27 mouse cellular contexts compared by ENCODE assay signal in genomic region chr5:101668028-101668427, GRCm38 (mm10). TPM values are rescaled to one million over a fixed set of nuclear protein-coding genes. Genes with fewer than 3 reads are reported as not detected.
A peak's percentile ranks its signal among the peaks of the same experiment; 100 is the strongest.
DNase-seq lines count a peak whose midpoint lies in the region; ATAC-seq and TF ChIP-seq lines count a peak whose summit lies in the region.
"Had no signal": no experiment of that assay in that cellular context is flagged by ENCODE, and none has a peak within 500 bp of the region (broad histone marks: within the 10 kb centered on the region; RNA-seq: fewer than 3 reads in every experiment).

No protein-coding gene starts in this region.

- H3K9ac ChIP-seq in midbrain, embryonic 15.5 days: no peak overlapping the region
- H3K9ac ChIP-seq in stomach, embryonic 14.5 days (replicated peaks; ENCODE audit: low read depth, low read length): no peak overlapping the region
- H3K9ac ChIP-seq in stomach, postnatal 0 days (ENCODE audit: low read length): no peak overlapping the region
- H3K9ac ChIP-seq in stomach, embryonic 15.5 days: no peak overlapping the region
- H3K9ac ChIP-seq: forebrain, postnatal 0 days; heart, embryonic 15.5 days; limb, embryonic 15.5 days; liver, embryonic 14.5 days; lung, embryonic 14.5 days had no signal

- H3K9me3 ChIP-seq in midbrain, embryonic 10.5 days (replicated peaks): no peaks in the 10 kb centered on the region
- H3K9me3 ChIP-seq in midbrain, embryonic 15.5 days: no peaks in the 10 kb centered on the region
- no peaks in the 10 kb centered on the region for H3K9me3 ChIP-seq in stomach, embryonic 14.5 days (ENCODE audit: control insufficient read depth, low read depth, low read length)
- no peaks in the 10 kb centered on the region for H3K9me3 ChIP-seq in stomach, postnatal 0 days (ENCODE audit: control insufficient read depth, low read length)
- H3K9me3 ChIP-seq in limb, embryonic 10.5 days (replicated peaks): no peaks in the 10 kb centered on the region
- no peaks in the 10 kb centered on the region for H3K9me3 ChIP-seq in stomach, embryonic 15.5 days
- H3K9me3 ChIP-seq: forebrain, embryonic 10.5 days; heart, embryonic 15.5 days; limb, embryonic 15.5 days had no signal

- H3K4me2 ChIP-seq in midbrain, embryonic 15.5 days: no peak overlapping the region
- H3K4me2 ChIP-seq in stomach, embryonic 14.5 days (replicated peaks; ENCODE audit: low read depth, low read length): no peak overlapping the region
- no peak overlapping the region for H3K4me2 ChIP-seq in stomach, postnatal 0 days (replicated peaks; ENCODE audit: low read depth)
- peak overlapping the region; percentile 16; the same call in 1 of the 2 replicates for H3K4me2 ChIP-seq in stomach, embryonic 15.5 days
- H3K4me2 ChIP-seq: heart, embryonic 15.5 days; limb, embryonic 15.5 days; lung, embryonic 14.5 days had no signal

- ATAC-seq in midbrain, embryonic 15.5 days (replicated peaks): no peak
- ATAC-seq in stomach, embryonic 14.5 days (ENCODE audit: insufficient number of reproducible peaks, insufficient read depth, low FRiP score, low read depth): no peak
- no peak for ATAC-seq in stomach, postnatal 0 days (ENCODE audit: low FRiP score, low TSS enrichment)
- ATAC-seq in stomach, embryonic 15.5 days (ENCODE audit: insufficient read depth, low FRiP score, low read depth): no peak
- ATAC-seq: activated CD4-positive, CD25-positive, alpha-beta regulatory T cell, adult 4 months; forebrain, postnatal 0 days; inflammation-experienced regulatory T-cells, adult 6 months had no signal

- no peak for TF ChIP-seq CTCF in stomach, postnatal 0 days (IDR thresholded peaks at IDR 0.05; ENCODE audit: low read depth)

- H3K4me1 ChIP-seq in midbrain, embryonic 10.5 days: peaks cover 53% of the 10 kb centered on the region
- H3K4me1 ChIP-seq in midbrain, embryonic 15.5 days: peaks cover 26% of the 10 kb centered on the region
- 0 out of 2 replicates have a peak, but pooled peaks cover 8% of the 10 kb centered on the region for H3K4me1 ChIP-seq in stomach, embryonic 14.5 days (ENCODE audit: control insufficient read depth, insufficient read depth, low read length)
- peaks cover 3% of the 10 kb centered on the region for H3K4me1 ChIP-seq in stomach, postnatal 0 days (replicated peaks; ENCODE audit: control insufficient read depth, insufficient read depth)
- H3K4me1 ChIP-seq in limb, embryonic 10.5 days: peaks cover 28% of the 10 kb centered on the region
- peaks cover 23% of the 10 kb centered on the region for H3K4me1 ChIP-seq in stomach, embryonic 15.5 days

- H3K4me3 ChIP-seq in midbrain, embryonic 10.5 days: peak overlapping the region; percentile 39
- H3K4me3 ChIP-seq in midbrain, embryonic 15.5 days: no peak overlapping the region
- peak overlapping the region; percentile 2; the same call in 1 of the 2 replicates for H3K4me3 ChIP-seq in stomach, embryonic 14.5 days (ENCODE audit: low read depth, low read length)
- no peak overlapping the region for H3K4me3 ChIP-seq in stomach, postnatal 0 days (ENCODE audit: low read depth, low read length)
- H3K4me3 ChIP-seq in limb, embryonic 10.5 days: no peak overlapping the region
- 0 out of 2 replicates have a peak overlapping the region, but pooled peaks have one; percentile 3 for H3K4me3 ChIP-seq in stomach, embryonic 15.5 days (replicated peaks)
- H3K4me3 ChIP-seq: forebrain, embryonic 10.5 days; heart, embryonic 15.5 days; left cerebral cortex, adult 2 months; limb, embryonic 15.5 days; megakaryocyte, embryonic 14.5 days had no signal

- WGBS in midbrain, embryonic 10.5 days: 1% methylated on average over 15 of the region's 15 CpGs
- 4% methylated on average over 15 of the region's 15 CpGs for WGBS in midbrain, embryonic 15.5 days
- WGBS in stomach, embryonic 14.5 days: 6% methylated on average over 15 of the region's 15 CpGs
- 19% methylated on average over 15 of the region's 15 CpGs for WGBS in stomach, postnatal 0 days
- WGBS in limb, embryonic 10.5 days: under 1% methylated on average over 15 of the region's 15 CpGs
- 12% methylated on average over 15 of the region's 15 CpGs for WGBS in stomach, embryonic 15.5 days

- peaks cover 79% of the 10 kb centered on the region for H3K27me3 ChIP-seq in midbrain, embryonic 10.5 days (ENCODE audit: low read depth, poor library complexity, severe bottlenecking)
- H3K27me3 ChIP-seq in midbrain, embryonic 15.5 days (replicated peaks): peaks cover 64% of the 10 kb centered on the region
- peaks cover 16% of the 10 kb centered on the region; the same call in 1 of the 2 replicates for H3K27me3 ChIP-seq in stomach, embryonic 14.5 days (ENCODE audit: control insufficient read depth, insufficient read depth, low read length)
- peaks cover 25% of the 10 kb centered on the region; the same call in 1 of the 2 replicates for H3K27me3 ChIP-seq in stomach, postnatal 0 days (ENCODE audit: control insufficient read depth, insufficient read depth, low read length)
- H3K27me3 ChIP-seq in limb, embryonic 10.5 days (ENCODE audit: low read depth, poor library complexity, severe bottlenecking): peaks cover 78% of the 10 kb centered on the region
- peaks cover 53% of the 10 kb centered on the region for H3K27me3 ChIP-seq in stomach, embryonic 15.5 days (replicated peaks)

- no peak overlapping the region for H3K27ac ChIP-seq in midbrain, embryonic 10.5 days (replicated peaks)
- no peak overlapping the region for H3K27ac ChIP-seq in midbrain, embryonic 15.5 days
- H3K27ac ChIP-seq in stomach, embryonic 14.5 days (ENCODE audit: low read length): no peak overlapping the region
- no peak overlapping the region for H3K27ac ChIP-seq in stomach, postnatal 0 days (replicated peaks)
- no peak overlapping the region for H3K27ac ChIP-seq in limb, embryonic 10.5 days
- H3K27ac ChIP-seq in stomach, embryonic 15.5 days: no peak overlapping the region
- H3K27ac ChIP-seq: forebrain, embryonic 10.5 days; heart, embryonic 15.5 days; kidney, postnatal 0 days; left cerebral cortex, adult 2 months; limb, embryonic 15.5 days; liver, embryonic 14.5 days had no signal

- H3K36me3 ChIP-seq in midbrain, embryonic 10.5 days: no peaks in the 10 kb centered on the region
- no peaks in the 10 kb centered on the region for H3K36me3 ChIP-seq in midbrain, embryonic 15.5 days (replicated peaks)
- H3K36me3 ChIP-seq in stomach, embryonic 14.5 days (ENCODE audit: control insufficient read depth, insufficient read depth, low read length): no peaks in the 10 kb centered on the region
- H3K36me3 ChIP-seq in stomach, postnatal 0 days (ENCODE audit: control insufficient read depth, insufficient read depth, low read length): no peaks in the 10 kb centered on the region
- no peaks in the 10 kb centered on the region for H3K36me3 ChIP-seq in limb, embryonic 10.5 days
- H3K36me3 ChIP-seq in stomach, embryonic 15.5 days: no peaks in the 10 kb centered on the region
- H3K36me3 ChIP-seq: forebrain, embryonic 10.5 days; heart, embryonic 15.5 days; limb, embryonic 15.5 days had no signal

- TF ChIP-seq EP300 in stomach, postnatal 0 days (optimal IDR thresholded peaks at IDR 0.05): no peak

- peak; percentile 42 for DNase-seq in midbrain, embryonic 10.5 days (ENCODE audit: low spot score)
- DNase-seq in stomach, postnatal 0 days (ENCODE audit: low spot score): no peak
- DNase-seq in limb, embryonic 10.5 days (ENCODE audit: low spot score): peak; percentile 51
- no peak for DNase-seq in gastrocnemius, postnatal 4 days (ENCODE audit: low spot score in 2 of 2)
- no peak for DNase-seq in thymus, postnatal 4 days
- DNase-seq: adrenal gland, adult 8-10 months; cerebellum, adult 11-12 months; cerebellum, postnatal 25 days; gastrocnemius, postnatal 25 days; heart, postnatal 36 days; kidney, adult 18-20 months; lung, embryonic 14.5 days had no signal

RNA-seq across cellular contexts. Expression of gene Nkx6-1, which starts 3.2 kb away (rescaled TPM):
- 9.0 and 11.0 TPM in 2 replicates for polyA plus RNA-seq in midbrain, embryonic 10.5 days (2016; fragmentation: Nextera tagmentation; extraction: Ambion mirVana)
- 2.1 and 2.5 TPM in 2 replicates for polyA plus RNA-seq in midbrain, embryonic 15.5 days (2015; fragmentation: Nextera tagmentation; extraction: Ambion mirVana)
- 3.3 and 4.5 TPM in 2 replicates for polyA plus RNA-seq in stomach, embryonic 14.5 days (2014; fragmentation: Nextera tagmentation; extraction: Ambion mirVana)
- polyA plus RNA-seq in stomach, postnatal 0 days (2015; fragmentation: Nextera tagmentation; extraction: Ambion mirVana): 1.6 and 2.8 TPM in 2 replicates
- 0.05 and 0.06 TPM in 2 replicates for polyA plus RNA-seq in limb, embryonic 10.5 days (2016; fragmentation: Nextera tagmentation; extraction: Ambion mirVana)
- polyA plus RNA-seq in stomach, embryonic 15.5 days (2015; fragmentation: Nextera tagmentation; extraction: Ambion mirVana): 5.2 and 7.9 TPM in 2 replicates
- not detected for total RNA-seq in gastrocnemius, postnatal 4 days (2021)
- total RNA-seq: gastrocnemius, postnatal 25 days had no signal
- polyA plus RNA-seq: activated CD4-positive, CD25-positive, alpha-beta regulatory T cell, adult 4 months; C2C12; inflammation-experienced regulatory T-cells, adult 6 months; large intestine, adult 2 months had no signal

Comparison
In these comparisons a context has a peak if more than half of its experiments do, and no peak if none do; other contexts are left out.
1. H3K4me3 ChIP-seq: peak in midbrain, embryonic 10.5 days (single experiment), stomach, embryonic 14.5 days (single experiment) and stomach, embryonic 15.5 days (single experiment); none in midbrain, embryonic 15.5 days (single experiment), stomach, postnatal 0 days (single experiment) and limb, embryonic 10.5 days (single experiment).
2. DNase-seq: peak in midbrain, embryonic 10.5 days (single experiment) and limb, embryonic 10.5 days (single experiment); none in stomach, postnatal 0 days (single experiment), gastrocnemius, postnatal 4 days (0 of 2) and thymus, postnatal 4 days (single experiment).